Mouse (Mus musculus) forelimb bud, embryonic 11.5 days (tissue): Measurements from ENCODE around the gene Ddx19a.
"Not testable (repeated sequence)": the region's sequence is repeated elsewhere in the genome, so short reads cannot be mapped to it uniquely, and the experiment has no call there.

ENCODE experiments used
- DNase-seq: peaks from one replicate; pipeline ENCODE4 v3.0.0-alpha.2; 2012; ENCODE audit warnings: low read depth, low spot score

Gene Ddx19a

DNA sequence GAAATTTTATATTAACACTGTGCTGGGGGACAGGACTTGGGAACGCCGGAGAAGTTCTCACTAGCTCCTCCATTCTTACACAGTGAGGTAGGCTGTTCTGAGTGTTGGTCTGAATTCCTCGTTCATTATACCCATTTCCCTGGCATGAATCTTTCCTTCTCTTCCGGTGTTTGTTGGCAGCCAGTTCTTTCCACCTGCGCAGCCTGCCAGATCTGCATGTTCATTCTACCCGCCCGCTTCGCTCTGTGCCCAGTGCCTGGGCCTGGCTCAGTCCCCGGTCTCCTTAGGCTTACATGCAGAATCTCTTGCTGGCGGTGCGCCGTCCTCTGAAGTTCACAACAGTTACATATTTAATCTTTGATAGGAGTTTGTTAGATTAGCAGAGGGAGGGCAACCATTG is 61.4 kb downstream of the Ddx19a start:
- no peak for DNase-seq

DNA sequence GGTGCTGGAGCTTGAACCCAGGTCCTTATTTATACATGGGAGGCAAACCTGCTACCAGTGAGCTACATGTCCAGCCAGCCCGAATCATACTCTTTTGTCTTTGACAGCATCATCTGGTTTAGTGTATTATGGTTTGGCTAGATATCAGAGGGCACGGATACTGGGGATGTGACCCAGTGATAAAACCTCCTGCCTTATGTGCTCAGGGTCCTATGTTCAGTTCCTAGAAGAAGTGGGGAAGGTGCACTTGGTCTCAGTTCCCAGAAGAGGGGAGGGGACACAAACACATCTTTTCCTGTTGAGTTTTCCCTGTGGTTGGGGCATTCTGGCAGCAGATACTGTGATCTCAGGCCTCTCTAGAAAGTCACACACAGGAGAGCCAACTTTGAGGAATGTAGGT is 64.3 kb downstream of the Ddx19a start:
- DNase-seq = no peak

DNA sequence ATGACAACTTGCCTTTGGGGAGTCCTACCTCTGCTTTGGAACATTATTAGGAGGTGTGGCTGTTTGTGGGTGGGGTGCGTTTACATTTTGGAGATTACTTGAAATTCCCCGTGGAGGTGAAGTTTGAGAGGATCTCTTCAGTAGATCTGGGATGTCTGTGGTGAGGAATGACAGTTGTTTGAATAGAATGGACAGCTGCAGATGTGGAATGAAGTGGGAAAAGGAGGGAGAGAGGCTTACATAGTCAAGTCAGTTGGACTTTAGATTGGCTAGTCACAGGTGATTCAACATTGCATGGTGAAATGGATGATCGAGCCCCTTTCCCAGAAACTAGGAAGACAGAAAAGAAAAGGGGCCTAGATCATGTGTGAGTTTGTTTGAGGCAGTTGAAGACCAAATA is 65.2 kb downstream of the Ddx19a start:
- no peak for DNase-seq

DNA sequence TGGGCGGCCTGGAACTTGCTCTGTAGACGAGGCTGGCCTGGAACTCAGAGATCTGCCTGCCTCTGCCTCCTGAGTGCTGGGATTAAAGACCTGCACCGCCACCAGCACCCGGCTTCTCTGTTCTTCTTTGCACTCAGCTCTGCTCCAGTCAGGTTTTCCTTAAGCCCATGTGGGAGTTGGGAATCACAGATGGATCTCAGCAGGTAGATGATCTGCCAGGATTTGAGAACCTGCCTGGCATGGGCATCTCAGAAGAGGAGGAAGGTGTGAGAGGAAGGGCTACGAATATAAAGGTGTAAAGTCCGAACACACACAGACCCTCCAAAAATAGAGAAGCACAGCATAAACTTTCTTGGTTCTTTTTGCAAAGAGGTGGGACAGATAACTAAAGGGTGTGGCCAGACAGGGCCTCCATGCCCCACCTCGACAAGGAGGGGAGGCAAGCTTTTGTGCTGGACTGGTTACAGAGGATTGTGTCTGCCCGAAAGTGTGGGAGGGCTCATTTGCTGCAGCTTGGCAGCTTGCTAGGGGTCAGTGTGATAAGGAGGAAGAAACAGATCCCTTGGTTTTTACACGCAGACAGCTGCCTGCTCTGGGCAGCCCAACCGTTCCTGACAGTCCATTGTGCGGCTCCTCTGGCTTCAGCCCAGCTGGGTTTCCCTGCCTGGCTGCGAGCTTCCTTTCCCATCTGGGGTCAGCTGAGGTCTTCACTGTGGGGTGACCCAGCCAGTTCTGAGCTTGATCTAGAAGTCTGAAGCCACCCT is 66.2 kb downstream of the Ddx19a start:
- DNase-seq = no peak

DNA sequence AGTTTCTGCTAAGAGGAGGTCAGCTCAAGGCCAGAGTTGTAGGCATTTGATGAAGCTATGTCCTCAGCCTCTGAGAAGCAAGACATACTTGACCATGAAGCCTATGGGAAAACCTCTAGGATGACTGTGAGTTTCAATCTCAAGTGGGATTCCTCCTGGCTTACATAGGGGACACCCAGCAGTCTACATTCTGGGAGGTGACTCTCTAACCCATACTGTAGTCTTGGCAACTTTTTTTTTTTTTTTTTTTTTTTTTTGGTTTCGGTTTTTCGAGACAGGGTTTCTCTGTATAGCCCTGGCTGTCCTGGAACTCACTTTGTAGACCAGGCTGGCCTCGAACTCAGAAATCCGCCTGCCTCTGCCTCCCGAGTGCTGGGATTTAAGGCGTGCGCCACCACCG is 67.9 kb downstream of the Ddx19a start:
- DNase-seq = not testable (repeated sequence)

DNA sequence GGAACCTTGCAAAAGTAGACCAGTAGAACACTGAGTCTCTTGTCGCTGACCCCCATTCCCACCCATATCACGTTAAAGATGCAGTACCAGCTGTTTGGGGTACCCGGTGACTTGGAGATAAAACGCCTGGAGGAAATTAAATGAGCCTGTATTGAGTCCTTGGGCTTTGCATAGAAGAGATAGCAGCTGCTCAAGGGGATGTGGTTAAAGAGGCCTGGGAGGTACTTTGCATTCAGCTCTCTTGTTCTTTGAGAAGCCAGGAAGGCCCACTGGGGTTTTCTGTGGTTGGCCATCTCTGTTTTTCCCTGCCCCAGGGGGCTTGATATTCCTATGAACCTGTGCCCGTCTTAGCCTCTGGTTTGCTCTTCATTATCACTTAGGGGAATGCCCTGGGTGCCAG is 68.5 kb downstream of the Ddx19a start:
- no peak for DNase-seq

DNA sequence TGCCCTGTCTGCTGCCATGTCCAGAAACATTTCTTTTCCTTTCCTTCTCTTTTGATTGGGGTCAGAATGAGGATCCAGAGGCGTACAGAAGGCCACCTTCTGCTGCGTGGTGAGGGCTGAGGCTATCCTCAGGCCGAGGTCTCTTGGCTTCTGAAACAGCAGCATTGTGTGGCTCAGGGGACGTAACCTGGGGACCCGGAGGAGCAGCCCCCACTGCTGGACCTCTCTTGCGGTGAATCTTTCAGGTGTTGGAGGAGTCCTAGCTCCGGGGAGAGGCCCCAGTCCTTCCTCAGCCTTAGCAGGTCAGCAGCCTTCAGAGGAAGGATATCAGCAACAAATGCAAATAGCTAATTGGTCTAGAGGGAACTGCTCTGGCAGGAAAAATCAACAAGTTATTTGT is 69.2 kb downstream of the Ddx19a start:
- no peak for DNase-seq

DNA sequence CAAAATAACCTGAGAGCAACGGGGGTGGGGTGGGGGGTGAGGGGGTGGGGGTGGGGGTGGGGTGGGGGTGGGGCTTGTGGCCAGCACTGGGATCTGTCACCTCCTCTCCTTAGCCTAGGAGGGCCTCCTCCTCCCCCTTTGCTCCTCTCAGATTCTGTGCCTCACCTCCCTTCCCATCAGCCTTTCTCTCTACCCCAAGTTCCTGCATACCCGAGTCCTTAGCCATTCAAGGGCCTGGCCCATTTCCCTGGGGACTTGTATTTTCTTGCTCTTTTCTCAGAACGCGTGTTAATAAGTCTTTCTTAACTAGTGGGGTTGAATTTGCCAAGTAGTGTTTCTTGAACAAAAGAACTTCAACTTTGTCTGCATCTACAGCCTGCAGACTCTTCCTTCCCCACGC is 70.9 kb downstream of the Ddx19a start:
- DNase-seq = no peak

DNA sequence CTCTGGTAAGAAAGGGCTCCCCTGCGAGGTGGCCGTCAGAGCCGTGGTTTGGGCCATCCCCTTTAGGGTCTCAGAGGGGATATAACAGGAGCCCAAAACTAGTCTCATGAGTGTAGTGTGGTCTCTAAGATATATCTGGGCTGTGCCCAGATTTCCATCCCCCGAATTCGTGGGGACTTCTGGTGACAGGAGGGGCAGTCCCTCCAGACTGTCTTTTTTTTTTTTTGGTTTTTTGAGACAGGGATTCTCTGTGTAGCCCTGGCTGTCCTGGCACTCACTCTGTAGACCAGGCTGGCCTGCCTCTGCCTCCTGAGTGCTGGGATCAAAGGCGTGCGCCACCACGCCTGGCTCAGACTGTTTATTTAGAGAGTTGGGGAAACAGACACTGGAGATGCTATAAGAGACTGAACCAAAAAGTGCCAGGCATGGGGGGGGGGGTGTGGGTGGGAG is 71.9 kb downstream of the Ddx19a start:
- DNase-seq = no peak
